17 mouse cellular contexts compared by ENCODE assay signal in genomic region chr6:53262401-53262800, GRCm38 (mm10). TPM values are rescaled to one million over a fixed set of nuclear protein-coding genes. Genes with fewer than 3 reads are reported as not detected.
DNase-seq lines count a peak whose midpoint lies in the region; ATAC-seq lines count a peak whose summit lies in the region.
"Had no signal": no experiment of that assay in that cellular context is flagged by ENCODE, and none has a peak within 500 bp of the region (broad histone marks: within the 10 kb centered on the region; RNA-seq: fewer than 3 reads in every experiment).

No protein-coding gene starts in this region.

- DNase-seq in embryo, embryonic 10 days (ENCODE audit: low spot score), result peak; percentile 15
- no peak for DNase-seq in embryo, embryonic 9.5 days (ENCODE audit: extremely low spot score)
- peak; percentile 19 for DNase-seq in limb, embryonic 11.5 days (ENCODE audit: low spot score)
- no peak for DNase-seq in limb, embryonic 10.5 days (ENCODE audit: low spot score)
- peak; percentile 19 for DNase-seq in cerebellum, adult 8-10 months
- DNase-seq in mesoderm, embryonic 11.5 days (ENCODE audit: low read depth, low spot score), result peak; percentile 72
- DNase-seq in heart, adult 11 months, result no peak
- DNase-seq in layer of hippocampus, adult 9-11 months, result no peak
- DNase-seq: adrenal gland, postnatal 14 days; forebrain, postnatal 0 days had no signal

- H3K27me3 ChIP-seq in limb, embryonic 11.5 days (ENCODE audit: control insufficient read depth, insufficient read depth, low read length), result no peaks in the 10 kb centered on the region
- H3K27me3 ChIP-seq in limb, embryonic 10.5 days (ENCODE audit: low read depth, poor library complexity, severe bottlenecking), result peaks cover 3% of the 10 kb centered on the region
- H3K27me3 ChIP-seq: kidney, embryonic 15.5 days; limb, embryonic 13.5 days; neural tube, embryonic 12.5 days had no signal

- WGBS in limb, embryonic 11.5 days, result 72% methylated on average over 11 of the region's 11 CpGs
- WGBS in limb, embryonic 10.5 days, result 81% methylated on average over 11 of the region's 11 CpGs

- no peaks in the 10 kb centered on the region for H3K9me3 ChIP-seq in limb, embryonic 11.5 days (ENCODE audit: control insufficient read depth, low read length)
- no peaks in the 10 kb centered on the region for H3K9me3 ChIP-seq in limb, embryonic 10.5 days (replicated peaks)
- H3K9me3 ChIP-seq: kidney, embryonic 15.5 days; limb, embryonic 13.5 days; neural tube, embryonic 12.5 days had no signal

- H3K9ac ChIP-seq in limb, embryonic 11.5 days (ENCODE audit: low read length), result no peak overlapping the region
- H3K9ac ChIP-seq: forebrain, postnatal 0 days; kidney, embryonic 15.5 days; limb, embryonic 13.5 days; liver, embryonic 14.5 days; neural tube, embryonic 12.5 days had no signal

- 0 out of 2 replicates have a peak, but pooled peaks cover 2% of the 10 kb centered on the region for H3K4me1 ChIP-seq in limb, embryonic 11.5 days (ENCODE audit: control insufficient read depth, insufficient read depth, low read length)
- peaks cover 27% of the 10 kb centered on the region for H3K4me1 ChIP-seq in limb, embryonic 10.5 days
- H3K4me1 ChIP-seq: neural tube, embryonic 12.5 days had no signal

- H3K27ac ChIP-seq in limb, embryonic 11.5 days (replicated peaks; ENCODE audit: low read depth, low read length), result no peak overlapping the region
- H3K27ac ChIP-seq in limb, embryonic 10.5 days, result no peak overlapping the region
- H3K27ac ChIP-seq: kidney, embryonic 15.5 days; layer of hippocampus, adult 2 months; left cerebral cortex, adult 2 months; limb, embryonic 13.5 days; liver, embryonic 14.5 days; neural tube, embryonic 12.5 days had no signal

- H3K4me3 ChIP-seq in limb, embryonic 11.5 days (ENCODE audit: low read depth, low read length), result no peak overlapping the region
- H3K4me3 ChIP-seq in limb, embryonic 10.5 days, result no peak overlapping the region
- H3K4me3 ChIP-seq: kidney, embryonic 15.5 days; layer of hippocampus, adult 2 months; left cerebral cortex, adult 2 months; limb, embryonic 13.5 days; neural tube, embryonic 12.5 days had no signal

- ATAC-seq in limb, embryonic 11.5 days (ENCODE audit: insufficient number of reproducible peaks, low FRiP score, low TSS enrichment, low read depth), result no peak
- ATAC-seq: forebrain, postnatal 0 days; lung, postnatal 0 days had no signal

- H3K36me3 ChIP-seq in limb, embryonic 11.5 days (ENCODE audit: control insufficient read depth, insufficient read depth, low read length), result no peaks in the 10 kb centered on the region
- H3K36me3 ChIP-seq in limb, embryonic 10.5 days, result no peaks in the 10 kb centered on the region
- H3K36me3 ChIP-seq: kidney, embryonic 15.5 days; limb, embryonic 13.5 days; neural tube, embryonic 12.5 days had no signal

- H3K4me2 ChIP-seq in limb, embryonic 11.5 days (ENCODE audit: low read depth, severe bottlenecking), result no peak overlapping the region
- H3K4me2 ChIP-seq: kidney, embryonic 15.5 days; limb, embryonic 13.5 days; neural tube, embryonic 12.5 days had no signal

RNA-seq across cellular contexts. Expression of gene Creb5, which starts 24.7 kb away (rescaled TPM):
- polyA plus RNA-seq in limb, embryonic 11.5 days (2014; fragmentation: Nextera tagmentation; extraction: Ambion mirVana), result 22.0 and 22.3 TPM in 2 replicates
- 5.3 and 12.1 TPM in 2 replicates for polyA plus RNA-seq in limb, embryonic 10.5 days (2016; fragmentation: Nextera tagmentation; extraction: Ambion mirVana)

Comparison
In these comparisons a context has a peak if more than half of its experiments do, and no peak if none do; other contexts are left out.
1. DNase-seq: peak in embryo, embryonic 10 days (single experiment), limb, embryonic 11.5 days (single experiment), cerebellum, adult 8-10 months (single experiment) and mesoderm, embryonic 11.5 days (single experiment); none in embryo, embryonic 9.5 days (single experiment), limb, embryonic 10.5 days (single experiment), heart, adult 11 months (single experiment) and layer of hippocampus, adult 9-11 months (single experiment).